Mouse (Mus musculus) ovary, postnatal 10 days (tissue): ENCODE measurements around the gene Olfr429.
"Not testable (repeated sequence)": the region's sequence is repeated elsewhere in the genome, so short reads cannot be mapped to it uniquely, and the experiment has no call there.

Source experiments
- DNase-seq: peaks from one replicate; pipeline ENCODE4 v3.0.0; 2022; ENCODE audit warnings: low spot score

The Olfr429 gene

GRCm38 (mm10) chr1:174084031-174084430 is at the start of gene Olfr429:
Olfr429 (plus strand) TSS chr1:174084331.
- DNase-seq = no peak

- no peak for DNase-seq
These were observed 48.3 kb upstream of the Olfr429 start for GRCm38 (mm10) chr1:174035841-174036240.

GRCm38 (mm10) chr1:174038480-174038879 is 45.7 kb upstream of the Olfr429 start:
- no peak for DNase-seq

GRCm38 (mm10) chr1:174040523-174041177 is 43.5 kb upstream of the Olfr429 start, which contains the start of gene Olfr433:
Olfr433 (plus strand) TSS chr1:174040705.
- DNase-seq = no peak

GRCm38 (mm10) chr1:174042091-174042884 is 41.8 kb upstream of the Olfr429 start:
- DNase-seq = not testable (repeated sequence)

- DNase-seq = no peak
These were observed 39.7 kb upstream of the Olfr429 start for GRCm38 (mm10) chr1:174044431-174044830.

- not testable (repeated sequence) for DNase-seq
These were observed 35.9 kb upstream of the Olfr429 start for GRCm38 (mm10) chr1:174048227-174048626.

- DNase-seq = no peak
These were observed 35.2 kb upstream of the Olfr429 start, which contains the start of gene Olfr432 for GRCm38 (mm10) chr1:174048893-174049292. Olfr432 (plus strand) TSS chr1:174049205.

- not testable (repeated sequence) for DNase-seq
These were observed 34.8 kb upstream of the Olfr429 start for GRCm38 (mm10) chr1:174049357-174049756.

GRCm38 (mm10) chr1:174050532-174050931 is 33.6 kb upstream of the Olfr429 start:
- DNase-seq = no peak

GRCm38 (mm10) chr1:174051515-174051914 is 32.6 kb upstream of the Olfr429 start:
- DNase-seq = no peak

GRCm38 (mm10) chr1:174051931-174052536 is 32.1 kb upstream of the Olfr429 start:
- no peak for DNase-seq

GRCm38 (mm10) chr1:174052981-174053380 is 31.1 kb upstream of the Olfr429 start:
- DNase-seq = no peak

- no peak for DNase-seq
These were observed 28.9 kb upstream of the Olfr429 start for GRCm38 (mm10) chr1:174055248-174055647.

GRCm38 (mm10) chr1:174066305-174066704 is 17.8 kb upstream of the Olfr429 start, which contains the start of gene Olfr430:
Olfr430 (plus strand) TSS chr1:174066605.
- DNase-seq = no peak

GRCm38 (mm10) chr1:174096591-174096990 is 12.5 kb downstream of the Olfr429 start, which contains the start of gene Olfr427:
Olfr427 (plus strand) TSS chr1:174096891.
- DNase-seq = no peak

- no peak for DNase-seq
These were observed 19.6 kb downstream of the Olfr429 start for GRCm38 (mm10) chr1:174103735-174104134.

GRCm38 (mm10) chr1:174121062-174121461 is 36.9 kb downstream of the Olfr429 start, which contains the start of gene Olfr231:
Olfr231 (minus strand) TSS chr1:174121162.
- no peak for DNase-seq

GRCm38 (mm10) chr1:174131217-174131616 is 47.1 kb downstream of the Olfr429 start, which contains the start of gene Olfr424:
Olfr424 (plus strand) TSS chr1:174131517.
- DNase-seq = no peak

GRCm38 (mm10) chr1:174131999-174132398 is 47.9 kb downstream of the Olfr429 start:
- DNase-seq = no peak
